Mouse (Mus musculus) lung, adult 2 months (tissue): ENCODE data around the gene Xrcc5. TPM values are rescaled to one million over a fixed set of nuclear protein-coding genes. Genes with fewer than 3 reads are reported as not detected.

Experiments
- DNase-seq: peaks from one replicate; pipeline ENCODE4 v3.0.0; 2022
- H3K4me1 ChIP-seq: fragments of 200-500 bp; 2 replicates; pipeline ENCODE4 v1.6.1; 2011; ENCODE audit warnings: low read length; ENCODE audit not compliant: control insufficient read depth, insufficient read depth
- H3K4me3 ChIP-seq: fragments of 200-500 bp; replicated peaks from 2 replicates; pipeline ENCODE3; 2011; ENCODE audit warnings: low read depth, mild to moderate bottlenecking, control low read depth, low read length; ENCODE audit errors: extremely low read depth
- CTCF ChIP-seq: fragments of 200-500 bp; IDR thresholded peaks from 2 replicates; pipeline ENCODE4 v1.5.1; 2011; ENCODE audit warnings: mild to moderate bottlenecking, low read length, control low read depth; ENCODE audit not compliant: insufficient read depth
- POLR2A ChIP-seq: fragments of 200-500 bp; IDR thresholded peaks from 2 replicates; pipeline ENCODE4 v1.6.1; 2011; ENCODE audit warnings: low read depth, mild to moderate bottlenecking, control low read depth, low read length, borderline replicate concordance; ENCODE audit errors: extremely low read depth
- WGBS: fragments of 180-500 bp; shearing (Covaris S2); methylation state at CpG from one replicate; pipeline ENCODE4 v1.1.7; 2018; 5-methylcytosine and 5-hydroxymethylcytosine counted together
- polyA plus RNA-seq: library from polyadenylated mRNA; depleted of rRNA; stranded (reverse); fragments of >200 nt; gene quantifications from 2 replicates; pipeline ENCODE4 v1.2.3, GENCODE M21; 2012; rRNA removed

Xrcc5 gene
- polyA plus RNA-seq, 1 experiment: 3.6 TPM

- peak; percentile 6 for DNase-seq
- 77% methylated on average over 8 of the region's 8 CpGs for WGBS
- Histone ChIP-seq H3K4me1 (no peaks in the 10 kb centered on the region), H3K4me3 (no peak overlapping the region)
- no peak for TF ChIP-seq CTCF
- no peak for TF ChIP-seq POLR2A
Observed at GRCm38 (mm10) chr1:72428526-72428925, 121.3 kb downstream of the Xrcc5 start.

GRCm38 (mm10) chr1:72429107-72429807 lies 122.0 kb downstream of the Xrcc5 start:
- H3K4me1 ChIP-seq: no peaks in the 10 kb centered on the region
- no peak overlapping the region for H3K4me3 ChIP-seq
- TF ChIP-seq CTCF: no peak
- TF ChIP-seq POLR2A: no peak
- no peak for DNase-seq
- 77% methylated on average over 7 of the region's 7 CpGs for WGBS

GRCm38 (mm10) chr1:72432579-72432978 lies 125.4 kb downstream of the Xrcc5 start:
- no peak for DNase-seq
- no peaks in the 10 kb centered on the region for H3K4me1 ChIP-seq
- H3K4me3 ChIP-seq: no peak overlapping the region
- no peak for TF ChIP-seq CTCF
- no peak for TF ChIP-seq POLR2A
- 90% methylated on average over 1 of the region's 1 CpGs for WGBS

- Histone ChIP-seq H3K4me1 (no peaks in the 10 kb centered on the region), H3K4me3 (no peak overlapping the region)
- WGBS: 57% methylated on average over 3 of the region's 3 CpGs
- TF ChIP-seq POLR2A: no peak
- TF ChIP-seq CTCF: no peak
- DNase-seq: no peak
Observed at GRCm38 (mm10) chr1:72434510-72434909, 127.3 kb downstream of the Xrcc5 start.

GRCm38 (mm10) chr1:72436967-72437366 lies 129.7 kb downstream of the Xrcc5 start:
- H3K4me3 ChIP-seq: no peak overlapping the region
- no peak for TF ChIP-seq CTCF
- TF ChIP-seq POLR2A: no peak
- WGBS: 73% methylated on average over 5 of the region's 5 CpGs
- no peak for DNase-seq
- no peaks in the 10 kb centered on the region for H3K4me1 ChIP-seq

- 66% methylated on average over 8 of the region's 8 CpGs for WGBS
- no peak for TF ChIP-seq POLR2A
- no peak for TF ChIP-seq CTCF
- DNase-seq: no peak
Observed at GRCm38 (mm10) chr1:72439146-72439545, 131.9 kb downstream of the Xrcc5 start.

GRCm38 (mm10) chr1:72442747-72443146 lies 135.5 kb downstream of the Xrcc5 start:
- WGBS: 85% methylated on average over 2 of the region's 2 CpGs
- TF ChIP-seq POLR2A: no peak
- TF ChIP-seq CTCF: no peak
- H3K4me3 ChIP-seq: no peak overlapping the region

More at GRCm38 (mm10) chr1:72439146-72439545, 131.9 kb downstream of the Xrcc5 start:
- no peaks in the 10 kb centered on the region for H3K4me1 ChIP-seq
- no peak overlapping the region for H3K4me3 ChIP-seq

More at GRCm38 (mm10) chr1:72442747-72443146, 135.5 kb downstream of the Xrcc5 start:
- no peak for DNase-seq
- no peaks in the 10 kb centered on the region for H3K4me1 ChIP-seq

Other genes with a start within 250 kb of the Xrcc5 start
- 1.3 and 6.2 TPM in 2 replicates for gene Mreg, start 95.1 kb upstream of the Xrcc5 start, polyA plus RNA-seq
- 3.7 and 4.6 TPM in 2 replicates for gene Pecr, start 23.1 kb upstream of the Xrcc5 start, polyA plus RNA-seq
- gene Tmem169, start 23.1 kb upstream of the Xrcc5 start, polyA plus RNA-seq: 0.03 and 0.05 TPM in 2 replicates
- gene March4, start 229.5 kb downstream of the Xrcc5 start, polyA plus RNA-seq: 1.1 and 1.4 TPM in 2 replicates